Mouse (Mus musculus) liver, adult 2 months (tissue): ENCODE measurements at regions not wholly inside any gene's neighbourhood (a gene's known extent, or its start where the extent isn't known, plus 50 kb on each side); places are given as distances from the start of the nearest gene placed in this dataset.
A peak's percentile ranks its signal among the peaks of the same experiment; 100 is the strongest.

Experiments
- DNase-seq: peaks from one replicate; pipeline ENCODE4 v3.0.0-alpha.2; 2011; ENCODE audit warnings: low read depth, low spot score; ENCODE audit errors: extremely low read depth
- H3K27ac ChIP-seq: fragments of 200-500 bp; replicated peaks from 2 replicates; pipeline ENCODE4 v1.5.1; 2012; ENCODE audit warnings: low read depth, mild to moderate bottlenecking, control low read depth, inconsistent platforms, low read length; ENCODE audit not compliant: insufficient read depth
- H3K27me3 ChIP-seq: fragments of 200-500 bp; 2 replicates; pipeline ENCODE4 v1.6.1; 2012; ENCODE audit warnings: mild to moderate bottlenecking, moderate library complexity, low read length, inconsistent platforms; ENCODE audit not compliant: control insufficient read depth, insufficient read depth
- H3K36me3 ChIP-seq: fragments of 200-500 bp; 2 replicates; pipeline ENCODE4 v1.6.1; 2012; ENCODE audit warnings: low read length, inconsistent platforms; ENCODE audit not compliant: control insufficient read depth, insufficient read depth
- H3K4me1 ChIP-seq: fragments of 200-500 bp; 2 replicates; pipeline ENCODE4 v1.6.1; 2011; ENCODE audit warnings: low read length; ENCODE audit not compliant: control insufficient read depth, insufficient read depth
- H3K4me3 ChIP-seq: fragments of 200-500 bp; 2 replicates; pipeline ENCODE4 v1.5.1; 2011; ENCODE audit warnings: low read depth, mild to moderate bottlenecking, control low read depth, low read length, moderate library complexity; ENCODE audit not compliant: insufficient read depth
- H3K79me2 ChIP-seq: fragments of 200-500 bp; 2 replicates; pipeline ENCODE4 v1.6.1; 2012; ENCODE audit warnings: inconsistent platforms, mild to moderate bottlenecking, low read length, moderate library complexity; ENCODE audit not compliant: control insufficient read depth, insufficient read depth
- H3K9ac ChIP-seq: fragments of 200-500 bp; 2 replicates; pipeline ENCODE4 v1.6.1; 2012; ENCODE audit warnings: low read depth, mild to moderate bottlenecking, control low read depth, inconsistent platforms, low read length
- CTCF ChIP-seq: fragments of 200-500 bp; IDR thresholded peaks from 2 replicates; pipeline ENCODE4 v1.5.1; 2011; ENCODE audit warnings: low read depth, low read length, control low read depth
- POLR2A ChIP-seq: fragments of 200-500 bp; IDR thresholded peaks from 2 replicates; pipeline ENCODE4 v1.6.1; 2011; ENCODE audit warnings: low read length, control low read depth; ENCODE audit not compliant: insufficient read depth; ENCODE audit errors: extremely low read depth
- WGBS: fragments of 180-500 bp; shearing (Covaris S2); methylation state at CpG from one replicate; pipeline ENCODE4 v1.1.7; 2018; 5-methylcytosine and 5-hydroxymethylcytosine counted together

- Histone ChIP-seq H3K4me3 (no peak overlapping the region), H3K9ac (no peak overlapping the region), H3K27me3 (no peaks in the 10 kb centered on the region), H3K36me3 (no peaks in the 10 kb centered on the region), H3K79me2 (no peaks in the 10 kb centered on the region), H3K27ac (no peak overlapping the region), H3K4me1 (no peaks in the 10 kb centered on the region)
- no peak for TF ChIP-seq CTCF
- TF ChIP-seq POLR2A, result no peak
- DNase-seq, result no peak
- WGBS, result 18% methylated on average over 2 of the region's 2 CpGs
Observed at GRCm38 (mm10) chr2:148117420-148117819, 70.7 kb upstream of the Foxa2 start.

- H3K36me3 ChIP-seq, result no peaks in the 10 kb centered on the region
- 34% methylated on average over 13 of the region's 13 CpGs for WGBS
- H3K27ac ChIP-seq, result no peak overlapping the region
- H3K4me1 ChIP-seq, result no peaks in the 10 kb centered on the region
- TF ChIP-seq CTCF (peak; percentile 65), POLR2A (no peak)
- H3K9ac ChIP-seq, result no peak overlapping the region
- H3K27me3 ChIP-seq, result no peaks in the 10 kb centered on the region
- H3K79me2 ChIP-seq, result no peaks in the 10 kb centered on the region
- H3K4me3 ChIP-seq, result no peak overlapping the region
- DNase-seq, result peak; percentile 18
Observed at GRCm38 (mm10) chr2:148121885-148122876, 75.4 kb upstream of the Foxa2 start.

GRCm38 (mm10) chr2:148123780-148124179, 77.0 kb upstream of the Foxa2 start:
- Histone ChIP-seq H3K4me1 (no peaks in the 10 kb centered on the region), H3K36me3 (no peaks in the 10 kb centered on the region), H3K79me2 (no peaks in the 10 kb centered on the region), H3K9ac (no peak overlapping the region), H3K4me3 (no peak overlapping the region), H3K27ac (no peak overlapping the region), H3K27me3 (no peaks in the 10 kb centered on the region)
- WGBS, result 26% methylated on average over 3 of the region's 3 CpGs
- DNase-seq, result no peak
- no peak for TF ChIP-seq CTCF
- TF ChIP-seq POLR2A, result no peak

- no peak overlapping the region for H3K9ac ChIP-seq
- no peaks in the 10 kb centered on the region for H3K27me3 ChIP-seq
- WGBS, result 94% methylated on average over 1 of the region's 1 CpGs
- no peaks in the 10 kb centered on the region for H3K36me3 ChIP-seq
- H3K27ac ChIP-seq, result no peak overlapping the region
- no peak overlapping the region for H3K4me3 ChIP-seq
- H3K4me1 ChIP-seq, result no peaks in the 10 kb centered on the region
- DNase-seq, result no peak
- TF ChIP-seq POLR2A (no peak), CTCF (no peak)
- no peaks in the 10 kb centered on the region for H3K79me2 ChIP-seq
Observed at GRCm38 (mm10) chr2:148133811-148134210, 87.0 kb upstream of the Foxa2 start.

- Histone ChIP-seq H3K79me2 (no peaks in the 10 kb centered on the region), H3K4me1 (no peaks in the 10 kb centered on the region), H3K4me3 (no peak overlapping the region), H3K36me3 (no peaks in the 10 kb centered on the region), H3K9ac (no peak overlapping the region), H3K27ac (no peak overlapping the region), H3K27me3 (no peaks in the 10 kb centered on the region)
- WGBS, result 72% methylated on average over 4 of the region's 4 CpGs
- no peak for DNase-seq
- no peak for TF ChIP-seq CTCF
- TF ChIP-seq POLR2A, result no peak
Observed at GRCm38 (mm10) chr2:148141936-148142335, 95.2 kb upstream of the Foxa2 start.

GRCm38 (mm10) chr2:148144816-148145215, 98.0 kb upstream of the Foxa2 start:
- Histone ChIP-seq H3K9ac (no peak overlapping the region), H3K4me1 (no peaks in the 10 kb centered on the region), H3K27ac (no peak overlapping the region), H3K27me3 (no peaks in the 10 kb centered on the region), H3K79me2 (no peaks in the 10 kb centered on the region), H3K36me3 (no peaks in the 10 kb centered on the region), H3K4me3 (no peak overlapping the region)
- DNase-seq, result no peak
- 33% methylated on average over 1 of the region's 1 CpGs for WGBS
- TF ChIP-seq POLR2A, result no peak
- no peak for TF ChIP-seq CTCF
